Mouse (Mus musculus): ENCODE results near the gene Prkx. TPM values are rescaled to one million over a fixed set of nuclear protein-coding genes. Genes with fewer than 3 reads are reported as not detected.

Prkx gene
- total RNA-seq (2014; fragmentation: Nextera tagmentation) (6.7 and 9.1 TPM in 2 replicates), total RNA-seq (2017) (3.7 and 4.4 TPM in 2 replicates)

- ATAC-seq (replicated peaks; ENCODE audit: poor library complexity, severe bottlenecking) = peak; percentile 43
Measured at GRCm38 (mm10) chrX:77796238-77796835, at the start of gene Prkx. Prkx (minus strand) TSS chrX:77796278.

- ATAC-seq (replicated peaks; ENCODE audit: poor library complexity, severe bottlenecking) = peak; percentile 45
Measured at GRCm38 (mm10) chrX:77812031-77812430, 16.0 kb upstream of the Prkx start.

GRCm38 (mm10) chrX:77810608-77811206 lies 14.6 kb upstream of the Prkx start:
- ATAC-seq (replicated peaks; ENCODE audit: poor library complexity, severe bottlenecking) = peak; percentile 95

- peak; percentile 60 for ATAC-seq (replicated peaks; ENCODE audit: poor library complexity, severe bottlenecking)
Measured at GRCm38 (mm10) chrX:77808602-77809001, 12.5 kb upstream of the Prkx start.

- ATAC-seq (replicated peaks; ENCODE audit: poor library complexity, severe bottlenecking) = peak; percentile 57
Measured at GRCm38 (mm10) chrX:77802293-77802692, 6.2 kb upstream of the Prkx start.

- ATAC-seq (replicated peaks; ENCODE audit: poor library complexity, severe bottlenecking) = peak; percentile 83
Measured at GRCm38 (mm10) chrX:77801543-77801942, 5.5 kb upstream of the Prkx start.

- ATAC-seq (replicated peaks; ENCODE audit: poor library complexity, severe bottlenecking) = no peak
Measured at GRCm38 (mm10) chrX:77799554-77799953, 3.5 kb upstream of the Prkx start.

GRCm38 (mm10) chrX:77797801-77798200 lies 1.7 kb upstream of the Prkx start:
- ATAC-seq (replicated peaks; ENCODE audit: poor library complexity, severe bottlenecking) = no peak

- ATAC-seq (replicated peaks; ENCODE audit: poor library complexity, severe bottlenecking) = no peak
Measured at GRCm38 (mm10) chrX:77796916-77797315, 838 bp upstream of the Prkx start.

GRCm38 (mm10) chrX:77795858-77796174 lies 262 bp downstream of the Prkx start:
- peak; percentile 86 for ATAC-seq (replicated peaks; ENCODE audit: poor library complexity, severe bottlenecking)

GRCm38 (mm10) chrX:77794962-77795857 lies 868 bp downstream of the Prkx start:
- peak; percentile 54 for ATAC-seq (replicated peaks; ENCODE audit: poor library complexity, severe bottlenecking)

GRCm38 (mm10) chrX:77788675-77789074 lies 7.4 kb downstream of the Prkx start:
- ATAC-seq (replicated peaks; ENCODE audit: poor library complexity, severe bottlenecking) = no peak

- no peak for ATAC-seq (replicated peaks; ENCODE audit: poor library complexity, severe bottlenecking)
Measured at GRCm38 (mm10) chrX:77786354-77786753, 9.7 kb downstream of the Prkx start.

- ATAC-seq (replicated peaks; ENCODE audit: poor library complexity, severe bottlenecking) = peak; percentile 67; the same call in 1 of the 2 replicates
Measured at GRCm38 (mm10) chrX:77777822-77778221, 18.3 kb downstream of the Prkx start.

- ATAC-seq (replicated peaks; ENCODE audit: poor library complexity, severe bottlenecking) = no peak
Measured at GRCm38 (mm10) chrX:77765153-77765552, 30.9 kb downstream of the Prkx start.

- ATAC-seq (replicated peaks; ENCODE audit: poor library complexity, severe bottlenecking) = no peak; the same call in 1 of the 2 replicates
Measured at GRCm38 (mm10) chrX:77744260-77744659, 51.8 kb downstream of the Prkx start.

GRCm38 (mm10) chrX:77741383-77741782 lies 54.7 kb downstream of the Prkx start:
- peak; percentile 65; the same call in 1 of the 2 replicates for ATAC-seq (replicated peaks; ENCODE audit: poor library complexity, severe bottlenecking)

- no peak for ATAC-seq (replicated peaks; ENCODE audit: poor library complexity, severe bottlenecking)
Measured at GRCm38 (mm10) chrX:77733930-77734536, 62.0 kb downstream of the Prkx start.

GRCm38 (mm10) chrX:77720298-77720697 lies 75.8 kb downstream of the Prkx start:
- peak; percentile 73 for ATAC-seq (replicated peaks; ENCODE audit: poor library complexity, severe bottlenecking)

Measured in granulocyte monocyte progenitor cell, adult 5-6 weeks (primary cell).